Mouse (Mus musculus) adrenal gland, adult 18-20 months (tissue): ENCODE results near the gene Exoc3l4. TPM values are rescaled to one million over a fixed set of nuclear protein-coding genes. Genes with fewer than 3 reads are reported as not detected.
A peak's percentile ranks its signal among the peaks of the same experiment; 100 is the strongest.

Experiments used
- DNase-seq, 2 experiments: peaks; one replicate each; pipeline ENCODE4 v3.0.0; 2021 to 2022; ENCODE audit warnings: low spot score in 2 of 2
- total RNA-seq, 2 experiments: library from RNA; stranded (reverse); gene quantifications; 1 replicate in 1 of 2; 2 replicates in 1 of 2; pipeline ENCODE4 v1.2.3; 2021

Exoc3l4 gene
- total RNA-seq, 2 experiments from 2014 or later = 3.3 to 4.1 TPM

DNA sequence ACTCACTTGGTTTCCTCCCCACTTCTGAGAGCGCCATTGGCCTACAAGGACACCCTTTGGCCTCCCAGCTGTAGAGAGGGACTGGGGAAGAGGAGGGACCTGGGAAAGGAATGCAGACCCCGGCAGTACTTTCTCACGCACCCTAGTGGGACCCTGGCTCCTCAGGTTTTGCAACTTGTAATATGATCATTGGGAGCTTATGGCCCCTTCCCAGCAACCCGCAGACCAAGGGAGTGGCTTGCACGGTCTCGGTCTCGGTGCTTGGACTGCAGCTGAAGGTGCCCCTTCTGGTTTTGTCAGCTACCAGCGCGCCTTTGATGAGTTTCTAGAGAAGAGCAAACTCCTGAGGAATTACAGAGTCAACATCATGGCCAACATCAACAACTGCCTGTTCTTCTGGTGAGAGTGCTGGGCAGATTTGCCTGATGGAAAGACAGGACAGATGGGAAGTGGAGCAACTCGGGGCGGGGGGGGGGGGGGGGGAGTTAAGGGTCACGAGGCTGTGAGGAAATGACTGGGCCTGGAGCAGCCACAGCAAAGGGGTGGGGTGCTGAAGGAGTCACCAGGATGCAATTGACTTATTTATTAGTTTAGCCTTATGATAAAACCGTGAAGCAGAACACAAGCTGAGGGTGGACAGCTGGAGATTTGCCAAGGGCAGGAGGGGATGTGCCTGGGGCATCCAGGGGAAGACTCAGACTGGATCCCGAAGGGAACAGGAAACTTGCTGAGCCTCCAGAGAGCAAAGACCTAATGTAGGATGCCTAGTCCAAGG is 32.3 kb downstream of the Exoc3l4 start:
- DNase-seq = no peak

DNA sequence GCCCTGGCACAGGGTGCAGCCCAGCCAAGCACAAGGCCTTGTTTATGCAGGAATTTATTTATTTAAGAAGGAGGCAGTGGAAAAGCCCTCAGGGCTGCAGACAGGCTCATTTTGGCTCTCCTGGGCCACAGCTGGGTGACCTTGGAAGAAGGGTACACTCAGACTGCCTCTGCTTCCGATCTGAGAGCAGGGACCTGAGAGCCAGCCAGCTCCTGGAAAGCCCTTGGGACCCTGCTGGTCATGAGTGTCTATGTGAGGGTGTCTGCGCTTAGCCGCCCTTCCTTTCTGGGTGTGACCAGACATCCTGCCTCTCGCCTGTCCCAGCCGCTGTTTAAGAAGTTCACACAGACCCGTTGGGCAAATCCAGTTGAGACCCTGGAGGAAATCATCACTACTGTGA is 33.5 kb downstream of the Exoc3l4 start:
- DNase-seq = no peak

DNA sequence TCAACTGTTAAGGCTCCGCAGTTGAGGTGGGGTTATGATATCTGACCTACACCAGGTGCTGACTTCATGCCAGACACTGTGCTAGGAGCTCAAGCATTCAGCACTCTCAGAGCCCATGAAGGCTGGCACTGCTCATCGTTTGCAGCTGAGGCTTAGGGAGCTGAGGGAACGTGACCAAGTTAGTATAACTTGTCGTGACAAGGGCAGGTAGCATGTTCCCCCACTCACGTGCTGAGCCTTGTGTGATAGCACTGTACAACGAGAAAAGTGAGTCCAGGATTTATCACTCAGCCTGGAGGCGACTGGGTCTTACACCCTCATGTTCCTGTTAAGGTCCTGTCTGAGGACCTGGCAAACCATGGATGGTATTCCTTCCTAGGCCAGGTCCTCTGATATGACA is 34.7 kb downstream of the Exoc3l4 start:
- no peak for DNase-seq

DNA sequence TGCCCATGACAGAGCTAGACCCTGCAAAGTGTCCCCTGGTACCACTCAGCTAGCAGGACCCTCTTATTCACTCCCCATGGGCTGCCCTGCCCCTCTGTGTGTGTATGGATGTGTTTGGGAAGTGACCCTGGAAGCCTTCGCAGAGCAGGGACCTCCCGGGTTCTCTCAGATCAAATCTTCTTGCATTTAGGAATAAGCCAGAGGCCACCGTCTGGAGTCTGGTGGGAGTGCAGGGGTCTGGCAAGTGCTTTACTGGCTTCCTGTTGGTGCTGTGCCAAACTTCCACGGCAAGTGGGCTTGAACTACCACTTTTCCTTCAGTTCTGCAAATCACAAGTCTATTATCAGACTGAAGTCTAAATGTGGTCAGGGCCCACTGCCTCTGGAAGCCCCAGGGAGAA is 37.2 kb downstream of the Exoc3l4 start:
- no peak for DNase-seq

DNA sequence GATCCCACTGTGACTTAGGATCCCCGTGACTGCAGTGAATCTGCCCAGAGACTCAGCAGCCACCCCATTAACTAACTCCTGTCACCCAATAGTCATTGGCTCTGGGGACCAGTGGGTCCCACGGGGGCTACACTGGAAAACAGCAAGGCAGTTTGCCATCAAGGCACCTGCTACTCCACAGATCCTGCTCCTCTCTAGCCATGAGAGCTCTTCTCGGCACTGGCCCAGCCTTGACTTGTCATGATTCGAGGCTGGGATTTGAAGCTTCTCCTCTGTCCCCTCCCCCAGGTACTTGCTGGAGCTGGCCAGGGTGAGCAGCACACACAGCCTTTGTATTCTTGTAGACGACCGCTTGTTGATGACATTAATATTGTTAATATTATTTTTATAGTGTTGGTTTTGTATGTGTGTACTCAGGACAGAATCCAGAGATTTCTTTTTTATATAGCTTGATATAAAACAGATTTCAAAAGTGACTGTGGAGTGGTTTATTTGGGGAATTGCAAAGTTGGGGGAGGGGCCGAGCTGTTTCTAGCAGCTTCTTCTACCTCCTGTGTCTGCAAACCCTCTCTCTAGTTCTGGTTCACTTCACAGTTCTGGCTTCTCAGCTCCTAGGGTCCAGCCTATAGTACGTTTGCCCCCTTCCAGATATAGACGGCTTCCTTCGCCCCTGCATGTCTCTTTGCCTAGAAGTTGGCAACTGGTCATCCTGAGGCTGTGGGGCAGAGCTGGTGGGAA is 37.9 kb downstream of the Exoc3l4 start:
- no peak for DNase-seq

DNA sequence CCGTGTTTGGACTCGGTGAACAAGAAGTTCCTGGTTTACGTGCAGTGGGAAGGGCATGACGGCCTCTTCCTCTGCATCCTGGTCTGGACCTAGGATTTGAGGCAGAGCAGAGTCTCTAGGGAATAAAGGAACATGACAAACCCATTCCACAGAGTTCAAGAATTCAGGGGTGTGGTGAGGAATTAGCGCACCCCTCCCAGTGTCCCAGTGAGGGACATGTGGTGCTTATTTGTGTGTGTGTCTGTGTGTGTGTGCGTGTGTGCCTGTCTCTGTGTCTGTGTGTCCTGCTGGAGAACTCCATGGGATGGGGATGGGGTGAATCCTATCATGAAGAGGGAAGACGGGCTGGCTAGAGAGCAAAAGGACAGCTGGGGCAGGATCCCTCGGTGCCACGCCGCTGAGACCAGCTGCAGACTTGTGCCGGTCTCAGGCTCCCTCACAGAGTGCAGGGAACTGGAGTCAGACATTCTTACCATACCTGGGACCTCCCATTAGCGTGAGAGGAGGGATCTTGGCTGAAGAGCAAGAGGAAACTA is 38.6 kb downstream of the Exoc3l4 start:
- no peak for DNase-seq

DNA sequence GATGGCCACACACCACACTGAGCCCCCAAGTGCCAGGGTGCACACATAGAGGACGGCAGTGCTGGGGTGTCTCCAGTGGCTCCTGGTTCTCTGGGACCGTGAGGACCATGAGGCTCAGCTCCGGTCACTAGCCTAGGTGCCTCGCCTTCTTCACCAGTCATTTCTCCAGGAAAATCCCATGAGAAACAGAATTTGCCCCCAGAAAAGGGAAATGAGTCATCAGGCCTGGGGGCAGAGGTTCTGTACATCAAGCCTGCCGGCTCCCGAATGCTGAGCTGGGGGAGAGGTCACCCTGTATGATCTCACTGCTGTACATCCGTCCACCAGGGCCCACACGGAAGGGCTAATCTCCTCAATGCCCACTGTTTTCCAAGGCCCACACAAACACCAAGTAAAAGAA is 39.0 kb downstream of the Exoc3l4 start:
- DNase-seq = no peak

DNA sequence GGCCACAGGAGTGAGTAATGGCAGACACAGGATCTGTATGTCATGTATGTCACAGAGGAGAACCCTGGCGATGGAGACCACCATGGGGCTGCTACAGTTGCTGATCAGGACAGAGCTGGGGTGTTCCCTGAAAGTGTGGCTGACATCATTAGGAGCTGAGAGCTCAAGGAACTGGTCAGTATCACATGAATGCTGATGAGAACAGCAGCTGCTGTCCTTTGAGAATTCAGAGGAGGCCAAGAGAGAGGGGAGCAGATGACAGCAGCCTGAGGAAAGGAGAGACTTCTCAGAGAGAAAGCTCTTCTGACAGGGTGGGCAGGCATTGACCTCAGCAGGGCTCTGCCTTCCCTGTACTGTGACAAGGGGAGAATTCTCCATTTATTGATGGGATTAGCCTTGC is 40.9 kb downstream of the Exoc3l4 start:
- no peak for DNase-seq

DNA sequence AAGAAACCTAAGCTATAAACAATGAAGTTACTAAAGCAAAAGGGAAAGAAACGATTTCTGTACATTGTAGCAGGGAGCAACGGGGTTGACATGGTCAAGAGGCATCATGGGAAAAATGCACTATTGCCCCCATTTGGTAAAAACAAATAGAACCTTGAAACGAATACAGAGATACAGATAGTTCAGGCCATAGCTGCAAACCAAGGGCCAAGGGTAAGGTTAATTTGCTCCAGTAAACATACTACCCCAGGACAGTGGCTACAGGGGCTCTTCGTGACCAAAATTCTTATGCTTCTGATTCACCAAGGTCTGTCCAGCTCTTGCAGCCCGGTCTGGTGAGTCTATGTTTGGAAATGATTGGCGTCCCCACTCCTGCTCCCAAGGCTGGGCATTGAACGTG is 46.8 kb downstream of the Exoc3l4 start:
- DNase-seq = no peak

DNA sequence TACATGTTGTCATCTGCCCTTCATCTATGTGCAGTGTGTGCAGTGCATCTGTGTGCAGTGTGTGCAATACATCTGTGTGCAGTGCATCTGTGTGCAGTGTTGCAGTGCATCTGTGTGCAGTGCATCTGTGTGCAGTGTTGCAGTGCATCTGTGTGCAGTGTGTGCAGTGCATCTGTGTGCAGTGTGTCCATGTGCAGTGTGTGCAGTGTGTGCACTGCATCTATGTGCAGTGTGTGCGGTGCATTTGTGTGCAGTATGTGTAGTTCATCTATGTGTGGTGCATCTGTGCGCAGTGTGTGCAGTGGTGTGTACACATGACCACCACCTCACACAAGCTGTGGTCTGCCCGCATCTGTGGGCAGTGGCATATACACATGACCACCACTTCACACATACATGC is 49.6 kb downstream of the Exoc3l4 start:
- no peak for DNase-seq

DNA sequence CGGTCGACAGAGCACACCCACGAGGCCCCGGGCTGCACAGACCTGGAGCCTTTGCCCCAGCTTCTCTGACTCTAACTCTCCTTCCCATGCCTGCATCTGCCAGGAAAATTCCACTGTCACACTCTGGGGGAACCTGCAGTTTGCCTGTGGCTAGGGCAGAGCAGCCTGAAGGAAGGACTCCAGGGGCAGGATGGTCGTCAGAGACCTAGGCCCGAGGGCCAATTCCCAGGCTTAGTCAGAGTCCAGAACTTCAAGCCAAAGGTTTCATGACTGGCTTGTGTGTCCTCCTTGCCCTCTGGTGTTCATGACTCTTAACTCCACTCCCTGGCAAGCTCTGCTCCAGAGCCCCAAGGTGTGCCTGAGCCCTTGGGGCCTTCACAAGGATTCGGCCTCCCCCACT is 51.4 kb downstream of the Exoc3l4 start:
- no peak for DNase-seq

DNA sequence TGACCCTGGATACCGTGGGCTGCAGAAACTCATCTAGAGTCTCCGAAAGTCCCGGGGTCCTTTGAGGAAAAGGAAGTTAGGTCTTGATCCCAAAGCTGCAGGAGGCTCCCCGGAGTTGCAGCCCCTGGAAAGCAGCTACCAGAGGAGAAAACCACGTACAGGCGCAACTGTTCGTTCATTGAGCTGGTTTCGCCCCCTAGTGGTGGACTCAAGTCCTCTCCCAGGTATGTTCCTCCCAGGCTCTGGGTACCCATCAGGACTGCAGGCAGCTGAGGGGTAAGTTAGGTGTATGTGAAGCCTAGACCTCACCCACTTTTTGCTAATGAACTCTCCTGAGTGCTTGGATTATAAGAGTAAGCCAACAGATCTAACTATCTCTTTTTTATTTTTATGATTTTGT is 52.7 kb downstream of the Exoc3l4 start:
- DNase-seq = peak; percentile 71

DNA sequence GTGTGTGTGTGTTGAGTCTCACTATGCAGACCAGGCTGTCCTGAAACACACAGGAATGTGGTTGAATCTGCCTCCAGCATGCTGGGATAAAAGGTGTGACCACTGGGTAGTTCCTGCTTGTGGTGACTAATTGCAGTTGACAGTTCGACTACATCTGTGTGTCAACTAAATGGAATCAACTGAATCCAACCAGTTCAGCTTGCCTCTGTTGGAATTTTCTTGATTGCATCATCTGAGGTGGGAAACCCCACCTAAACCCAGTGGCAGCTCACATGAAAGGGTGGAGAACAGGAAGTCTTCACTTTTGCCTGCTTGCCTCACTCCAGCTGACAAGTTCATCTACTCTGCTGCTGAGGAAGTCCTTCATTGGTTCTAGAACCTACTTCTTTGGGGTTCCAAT is 54.3 kb downstream of the Exoc3l4 start:
- no peak for DNase-seq

DNA sequence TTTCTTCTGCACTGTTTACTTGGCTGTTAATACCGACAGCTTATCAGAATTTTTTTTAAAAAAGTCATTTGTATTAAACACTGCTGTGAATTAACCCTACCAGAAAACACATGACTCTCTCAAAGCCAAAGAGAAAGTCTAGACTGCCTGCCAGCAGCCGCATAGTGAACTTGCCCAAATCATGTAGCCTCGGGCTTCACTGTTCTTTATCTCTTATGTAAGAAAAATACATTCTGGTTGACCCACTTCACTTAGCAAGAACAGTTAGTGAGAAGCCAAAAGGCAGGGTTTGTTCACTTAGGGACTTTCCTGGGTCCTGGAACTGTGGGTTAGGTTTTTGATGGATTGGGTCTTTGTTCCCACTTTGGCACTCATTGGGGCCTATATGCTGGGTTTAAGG is 54.9 kb downstream of the Exoc3l4 start:
- no peak for DNase-seq

DNA sequence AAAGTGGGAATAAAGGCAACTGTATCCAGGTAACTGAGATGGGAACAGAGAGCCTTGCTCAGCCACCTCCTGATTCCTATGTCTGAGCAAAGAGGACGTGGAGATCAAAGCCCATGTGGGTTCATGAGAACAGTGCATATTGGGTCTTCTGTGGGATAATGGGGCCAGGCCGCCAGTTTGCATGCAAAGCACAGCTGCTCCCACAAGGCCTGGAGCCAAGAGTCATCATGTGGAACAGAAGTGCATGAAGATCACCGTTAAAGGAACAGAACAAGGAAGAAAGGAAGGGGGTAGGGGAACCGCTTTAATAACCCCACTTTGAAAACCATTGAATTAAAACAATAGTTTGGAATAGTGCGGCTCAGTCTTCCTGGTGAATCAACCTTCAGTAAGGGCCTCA is 56.1 kb downstream of the Exoc3l4 start:
- DNase-seq = no peak

DNA sequence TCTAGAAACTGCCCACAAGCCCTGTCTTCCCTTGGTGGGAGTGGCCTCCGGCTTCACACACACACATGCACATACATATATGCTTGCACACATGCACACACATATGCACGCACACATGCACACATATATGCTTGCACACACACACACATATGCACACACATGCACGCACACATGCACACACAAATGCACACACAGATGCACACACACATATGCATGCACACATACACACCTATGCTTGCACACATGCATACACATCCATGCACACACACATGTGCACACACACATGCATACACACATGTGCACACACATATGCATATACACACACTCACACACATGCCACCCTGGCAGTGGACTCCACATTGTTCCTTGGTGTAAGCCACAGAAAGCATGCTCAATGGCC is 57.6 kb downstream of the Exoc3l4 start:
- no peak for DNase-seq

DNA sequence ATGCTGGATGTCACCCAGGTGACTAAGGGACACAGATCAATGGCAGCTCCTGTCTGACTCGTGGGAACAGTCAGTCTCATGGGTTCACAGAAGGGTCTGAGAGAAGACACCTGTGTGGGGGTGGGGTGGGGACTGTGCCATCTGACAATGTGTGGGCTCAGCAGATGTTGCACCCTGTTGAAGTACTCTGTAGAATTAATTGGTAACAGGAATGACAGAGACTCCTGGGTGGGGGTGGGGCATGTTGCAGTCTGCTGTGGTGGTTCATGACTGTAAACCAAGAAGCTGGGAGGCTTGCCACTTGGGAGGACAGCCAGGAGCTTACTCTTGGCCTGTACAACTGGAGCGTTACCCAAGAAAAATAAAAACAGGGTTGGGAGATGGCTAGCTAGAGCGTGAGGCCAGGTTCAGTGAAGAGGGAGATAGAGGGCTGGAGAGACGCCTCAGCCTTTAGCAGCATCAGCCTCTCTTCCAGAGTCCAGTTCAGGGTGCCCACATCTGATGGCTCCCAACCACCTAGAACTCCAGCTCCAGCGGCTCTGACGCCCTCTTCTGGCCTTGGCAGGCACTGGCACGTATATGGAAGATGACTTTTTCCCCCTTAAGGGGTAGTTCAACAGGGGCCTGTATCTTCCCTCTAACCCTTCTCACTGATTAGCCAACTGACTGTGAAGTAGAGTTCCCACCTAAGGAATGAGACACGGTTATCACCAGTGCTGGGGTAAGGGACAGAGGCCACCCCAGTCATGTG is 58.3 kb downstream of the Exoc3l4 start:
- DNase-seq = peak in 1 of 2 experiments; percentile 55

DNA sequence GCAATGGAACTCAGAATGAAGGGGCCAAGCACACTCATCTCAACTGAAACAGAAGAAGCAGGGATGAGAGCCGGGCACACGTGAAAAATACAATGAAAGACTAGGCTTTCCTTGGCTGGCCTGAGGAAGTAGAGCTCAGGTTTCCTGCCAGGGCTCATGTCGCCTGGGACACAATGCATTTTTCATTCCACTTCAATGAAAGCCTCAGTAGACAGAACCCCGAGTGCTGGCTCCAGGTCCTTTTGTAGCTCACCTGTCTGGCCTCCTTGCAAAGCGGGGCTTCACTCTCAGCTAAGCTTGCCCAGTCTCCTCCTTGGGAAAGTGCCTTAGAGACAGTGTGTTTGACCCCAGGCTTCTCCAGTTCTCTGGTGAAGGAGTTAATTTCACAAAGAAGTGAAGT is 62.1 kb downstream of the Exoc3l4 start:
- DNase-seq = no peak

DNA sequence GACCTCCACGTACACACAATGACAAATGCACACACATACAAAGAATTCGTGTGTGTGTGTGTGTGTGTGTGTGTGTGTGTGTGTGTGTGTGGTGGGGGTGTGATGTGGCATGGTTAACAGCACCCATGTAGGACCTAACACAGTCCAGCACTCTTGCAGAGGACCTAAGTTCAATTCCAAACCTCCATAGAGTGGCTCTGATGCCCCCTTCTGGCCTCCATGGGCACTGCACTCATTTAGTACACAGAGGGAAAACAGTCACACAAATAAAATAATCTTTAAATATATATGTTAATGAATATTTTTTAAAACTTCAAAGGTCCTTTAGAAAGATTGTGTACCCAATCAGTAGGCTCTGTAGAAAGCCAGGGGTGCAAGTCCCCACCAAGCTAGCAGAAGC is 63.1 kb downstream of the Exoc3l4 start:
- peak in 1 of 2 experiments; percentile 50 for DNase-seq
